Mouse (Mus musculus) CH12.LX (cell line): ENCODE measurements at regions not wholly inside any gene's neighbourhood (a gene's known extent, or its start where the extent isn't known, plus 50 kb on each side); places are given as distances from the start of the nearest gene placed in this dataset.

Experiments
- DNase-seq: peaks from one replicate; pipeline ENCODE4 v3.0.0-alpha.2; 2013; ENCODE audit errors: extremely low read depth
- H3K27ac ChIP-seq: 2 replicates; pipeline ENCODE4 v1.5.1; 2012; ENCODE audit warnings: low read depth, mild to moderate bottlenecking, control low read depth, moderate library complexity; ENCODE audit not compliant: insufficient read depth
- H3K27me3 ChIP-seq: replicated peaks from 2 replicates; pipeline ENCODE3; 2012; ENCODE audit warnings: inconsistent platforms
- H3K36me3 ChIP-seq, 2 experiments: replicated peaks in 1 of 2; 2 replicates each; pipeline versions ENCODE3 to v1.6.1; 2012; ENCODE audit warnings: inconsistent platforms in 1 of 2, low read length in 1 of 2, mild to moderate bottlenecking in 1 of 2, mixed read lengths in 1 of 2, moderate library complexity in 1 of 2; ENCODE audit not compliant: control insufficient read depth in 1 of 2, insufficient read depth in 1 of 2
- H3K4me1 ChIP-seq, 2 experiments: 2 replicates each; pipeline ENCODE4 v1.6.1; 2012; ENCODE audit warnings: inconsistent platforms in 1 of 2, moderate library complexity in 1 of 2; ENCODE audit not compliant: insufficient read depth in 2 of 2, control insufficient read depth in 1 of 2
- H3K4me2 ChIP-seq: 2 replicates; pipeline ENCODE4 v1.6.1; 2012; ENCODE audit warnings: low read depth, mild to moderate bottlenecking, control low read depth; ENCODE audit not compliant: poor library complexity, insufficient read depth, severe bottlenecking
- H3K4me3 ChIP-seq, 3 experiments: fragments of 150-350 bp in 1 of 3; sonication (generic) in 1 of 3; replicated peaks in 1 of 3; 2 replicates each; pipeline versions ENCODE3 to v1.5.1; 2011 to 2012; ENCODE audit warnings: low read depth in 2 of 3, low read length in 2 of 3, mild to moderate bottlenecking in 2 of 3, moderate library complexity in 2 of 3, control low read depth in 1 of 3, improper control_type of control experiment in 1 of 3, inconsistent platforms in 1 of 3, mixed read lengths in 1 of 3; ENCODE audit not compliant: poor library complexity in 1 of 3
- H3K79me2 ChIP-seq: replicated peaks from 2 replicates; pipeline ENCODE4 v1.6.1; 2012; ENCODE audit warnings: mild to moderate bottlenecking, moderate library complexity; ENCODE audit not compliant: control insufficient read depth, poor library complexity, insufficient read depth, severe bottlenecking; ENCODE audit errors: extremely low read depth
- H3K9ac ChIP-seq: 2 replicates; pipeline ENCODE4 v1.6.1; 2012; ENCODE audit warnings: low read depth, mild to moderate bottlenecking, control low read depth, moderate library complexity; ENCODE audit not compliant: insufficient read depth
- H3K9me3 ChIP-seq: replicated peaks from 2 replicates; pipeline ENCODE3; 2012; ENCODE audit warnings: low read length, inconsistent platforms, mixed read lengths
- BHLHE40 ChIP-seq: IDR thresholded peaks from 2 replicates; pipeline ENCODE4 v1.6.1; 2011; ENCODE audit warnings: mild to moderate bottlenecking, low read depth, low read length, improper control_type of control experiment
- CHD1 ChIP-seq: IDR thresholded peaks from 2 replicates; pipeline ENCODE4 v1.6.1; 2012; ENCODE audit warnings: low read depth, low read length, improper control_type of control experiment, inconsistent platforms
- CHD2 ChIP-seq: IDR thresholded peaks from 2 replicates; pipeline ENCODE4 v1.6.1; 2011; ENCODE audit warnings: low read length, improper control_type of control experiment
- ELF1 ChIP-seq: IDR thresholded peaks from 2 replicates; pipeline ENCODE4 v1.6.1; 2014; ENCODE audit warnings: low read depth, mild to moderate bottlenecking, inconsistent platforms, low read length, improper control_type of control experiment
- HCFC1 ChIP-seq: IDR thresholded peaks from 2 replicates; pipeline ENCODE4 v1.6.1; 2012; ENCODE audit warnings: low read depth, mild to moderate bottlenecking, inconsistent platforms, low read length, improper control_type of control experiment
- IRF4 ChIP-seq: IDR thresholded peaks from 2 replicates; pipeline ENCODE4 v1.6.1; 2014; ENCODE audit warnings: low read depth, mild to moderate bottlenecking, inconsistent platforms, low read length, improper control_type of control experiment
- JUN ChIP-seq: IDR thresholded peaks from 2 replicates; pipeline ENCODE4 v1.6.1; 2011; ENCODE audit warnings: low read depth, mild to moderate bottlenecking, low read length, improper control_type of control experiment, moderate library complexity; ENCODE audit not compliant: insufficient read depth
- MAFK ChIP-seq: IDR thresholded peaks from 2 replicates; pipeline ENCODE4 v1.6.1; 2011; ENCODE audit warnings: low read length, improper control_type of control experiment; ENCODE audit not compliant: insufficient replicate concordance
- MEF2A ChIP-seq: IDR thresholded peaks from 2 replicates; pipeline ENCODE4 v1.6.1; 2014; ENCODE audit warnings: low read depth, mild to moderate bottlenecking, inconsistent platforms, low read length, improper control_type of control experiment, borderline replicate concordance
- NELFE ChIP-seq: IDR thresholded peaks from 2 replicates; pipeline ENCODE4 v1.6.1; 2011; ENCODE audit warnings: low read depth, low read length, improper control_type of control experiment
- POLR2A ChIP-seq: IDR thresholded peaks from 2 replicates; pipeline ENCODE4 v1.6.1; 2011; ENCODE audit warnings: low read depth, mild to moderate bottlenecking, improper control_type of control experiment, low read length
- POLR2AphosphoS2 ChIP-seq: IDR thresholded peaks from 2 replicates; pipeline ENCODE4 v1.6.1; 2011; ENCODE audit warnings: low read depth, low read length, improper control_type of control experiment
- RCOR1 ChIP-seq: conservative IDR thresholded peaks from 2 replicates; pipeline ENCODE4 v1.6.1; 2012; ENCODE audit warnings: low read depth, mild to moderate bottlenecking, inconsistent platforms, low read length, improper control_type of control experiment
- SMC3 ChIP-seq: IDR thresholded peaks from 2 replicates; pipeline ENCODE4 v1.6.1; 2011; ENCODE audit warnings: low read depth, low read length, improper control_type of control experiment
- USF2 ChIP-seq: conservative IDR thresholded peaks from 2 replicates; pipeline ENCODE4 v1.6.1; 2011; ENCODE audit warnings: low read depth, low read length, improper control_type of control experiment
- ZC3H11A ChIP-seq: IDR thresholded peaks from 2 replicates; pipeline ENCODE4 v1.6.1; 2012; ENCODE audit warnings: low read depth, mild to moderate bottlenecking, inconsistent platforms, low read length, improper control_type of control experiment
- dilution Hi-C: fragments of 300-500 bp; cut with MboI; formaldehyde crosslinking; loops from 2 replicates; pipeline ENCODE4 v1.14.3; 2020; ENCODE audit warnings: low sequenced_read_pairs; ENCODE audit not compliant: extremely low pct_unique_long_range_greater_than_20kb, extremely low pct_ligation_motif_present
- in situ Hi-C: fragments of 300-500 bp; cut with MboI; formaldehyde crosslinking; loops from 3 replicates; pipeline ENCODE4 v1.14.3; 2019; ENCODE audit warnings: low sequenced_read_pairs, low pct_ligation_motif_present, low pct_unique_long_range_greater_than_20kb, mixed read lengths

GRCm38 (mm10) chr1:103762044-103762663 lies 1006.2 kb upstream of the Cdh20 start:
- no peak for DNase-seq
- Histone ChIP-seq H3K4me3 (no peak overlapping the region), H3K36me3 (no peaks in the 10 kb centered on the region), H3K9me3 (peaks cover 33% of the 10 kb centered on the region), H3K27me3 (no peaks in the 10 kb centered on the region)
- TF ChIP-seq IRF4 = no peak
- no peak for TF ChIP-seq POLR2A
- no peak for TF ChIP-seq JUN
- no peak for TF ChIP-seq CHD2
- no peak for TF ChIP-seq SMC3
- TF ChIP-seq CHD1 = no peak
- TF ChIP-seq ELF1 = no peak
- no peak for TF ChIP-seq USF2
- no peak for TF ChIP-seq POLR2AphosphoS2
- no peak for TF ChIP-seq RCOR1
- TF ChIP-seq MAFK = no peak
- TF ChIP-seq, all 38 proteins: peak for 0
- Histone ChIP-seq H3K4me1 (no peaks in the 10 kb centered on the region), H3K27ac (no peak overlapping the region), H3K9ac (no peak overlapping the region), H3K79me2 (no peaks in the 10 kb centered on the region), H3K4me2 (no peak overlapping the region)
- in situ Hi-C loops (no loop called here), dilution Hi-C loops (no loop called here)

- H3K9me3 ChIP-seq = peaks cover 32% of the 10 kb centered on the region
- in situ Hi-C loops (no loop called here), dilution Hi-C loops (no loop called here)
- H3K27ac ChIP-seq = no peak overlapping the region
- H3K27me3 ChIP-seq = no peaks in the 10 kb centered on the region
- TF ChIP-seq POLR2A = no peak
- TF ChIP-seq ZC3H11A = no peak
- no peak for TF ChIP-seq HCFC1
- TF ChIP-seq BHLHE40 = no peak
- no peak for TF ChIP-seq SMC3
- TF ChIP-seq MEF2A = no peak
- TF ChIP-seq NELFE = no peak
- H3K9ac ChIP-seq = no peak overlapping the region
- no peak for DNase-seq
- no peaks in the 10 kb centered on the region for H3K4me1 ChIP-seq
- H3K4me3 ChIP-seq = no peak overlapping the region
- no peaks in the 10 kb centered on the region for H3K36me3 ChIP-seq
- no peak overlapping the region for H3K4me2 ChIP-seq
- H3K79me2 ChIP-seq = no peaks in the 10 kb centered on the region
Measured at GRCm38 (mm10) chr1:103762745-103763144, 1005.6 kb upstream of the Cdh20 start.
